Mouse (Mus musculus): ENCODE measurements around the gene Tra2a.
"Not testable (repeated sequence)": the region's sequence is repeated elsewhere in the genome, so short reads cannot be mapped to it uniquely, and the experiment has no call there.

The Tra2a gene

DNA sequence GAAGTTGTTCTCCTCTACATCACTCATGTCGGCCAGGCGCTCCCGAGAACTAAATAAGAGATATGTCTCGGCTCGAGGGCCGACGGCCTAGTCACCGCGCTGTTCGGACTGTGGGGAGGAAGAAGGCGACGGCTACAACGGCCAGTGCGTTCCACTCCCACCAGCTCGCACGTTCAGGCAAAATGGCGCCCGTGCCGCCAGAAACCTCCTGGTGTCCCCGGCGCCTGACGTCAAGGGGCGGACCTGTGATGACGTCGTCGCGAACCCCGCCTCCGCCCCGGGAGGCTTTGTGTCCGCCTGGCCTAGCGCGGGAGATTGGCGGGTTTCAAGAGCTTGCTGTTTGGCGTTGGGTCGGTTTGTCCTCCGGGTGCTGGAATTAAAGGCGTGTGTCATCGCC, at the start of gene Tra2a:
Gene Tra2a (minus strand): TSS at position 187 of the 397 bp plus-strand sequence.
- peak; percentile 97 for DNase-seq (ENCODE audit: low read depth, low spot score)

DNA sequence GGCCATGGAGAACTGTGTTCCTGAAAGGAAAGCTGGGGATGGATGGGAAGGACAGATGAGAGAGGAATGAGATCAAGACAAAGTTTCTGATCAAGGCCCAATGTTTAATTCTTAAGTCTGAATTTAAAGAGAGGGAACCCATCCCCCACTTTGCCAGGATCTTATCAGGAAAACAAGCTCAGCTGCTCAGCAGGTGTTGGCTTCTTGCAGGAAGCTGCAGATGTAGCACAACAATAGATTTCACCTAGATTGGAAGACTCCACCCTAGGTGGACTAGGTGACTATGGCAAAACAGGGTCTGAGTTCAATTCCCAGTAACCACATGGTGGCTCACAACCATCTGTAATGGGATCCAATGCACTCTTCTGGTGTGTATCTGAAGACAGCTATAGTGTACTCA, 34.5 kb upstream of the Tra2a start:
- no peak for DNase-seq (ENCODE audit: low read depth, low spot score)

DNA sequence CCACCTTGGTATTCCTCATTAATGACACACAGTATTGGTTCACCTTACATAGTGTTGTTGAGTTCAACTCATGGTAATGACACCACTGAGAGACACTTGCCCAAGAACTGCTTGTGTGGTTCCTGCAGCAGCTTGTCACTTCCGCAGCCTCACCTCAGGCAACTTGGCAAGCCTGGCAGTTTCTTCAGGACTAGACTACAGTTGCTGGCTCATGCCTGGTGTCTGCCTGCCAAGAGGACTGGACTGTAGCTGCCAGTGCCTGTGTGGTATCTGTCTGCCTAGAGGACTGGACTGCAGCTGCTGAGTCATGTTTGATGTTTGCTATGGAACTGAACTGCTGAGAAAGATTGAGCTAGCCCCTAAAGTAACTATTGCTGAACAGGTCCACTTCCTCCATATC, 18.3 kb upstream of the Tra2a start:
- DNase-seq (ENCODE audit: low read depth, low spot score): no peak

DNA sequence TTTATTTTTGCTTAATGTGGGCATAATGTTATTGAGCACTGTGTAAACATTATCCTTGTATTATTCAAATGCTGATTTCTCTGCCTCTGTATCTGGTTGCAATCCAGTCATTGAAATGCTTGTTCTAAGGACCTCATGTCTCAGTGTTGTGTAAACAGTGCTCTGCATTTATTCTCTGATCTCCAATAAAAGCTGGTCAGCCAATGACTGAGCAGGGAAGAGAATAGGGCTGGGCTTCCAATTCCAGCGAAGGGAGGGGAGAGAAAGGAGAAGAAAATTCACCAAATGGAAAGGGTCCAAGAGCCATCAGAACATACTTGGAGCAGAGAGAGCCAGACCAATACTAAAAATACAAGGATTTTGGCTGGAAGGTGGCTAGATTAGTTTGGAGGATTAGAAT, 17.1 kb upstream of the Tra2a start:
- DNase-seq (ENCODE audit: low read depth, low spot score): no peak

DNA sequence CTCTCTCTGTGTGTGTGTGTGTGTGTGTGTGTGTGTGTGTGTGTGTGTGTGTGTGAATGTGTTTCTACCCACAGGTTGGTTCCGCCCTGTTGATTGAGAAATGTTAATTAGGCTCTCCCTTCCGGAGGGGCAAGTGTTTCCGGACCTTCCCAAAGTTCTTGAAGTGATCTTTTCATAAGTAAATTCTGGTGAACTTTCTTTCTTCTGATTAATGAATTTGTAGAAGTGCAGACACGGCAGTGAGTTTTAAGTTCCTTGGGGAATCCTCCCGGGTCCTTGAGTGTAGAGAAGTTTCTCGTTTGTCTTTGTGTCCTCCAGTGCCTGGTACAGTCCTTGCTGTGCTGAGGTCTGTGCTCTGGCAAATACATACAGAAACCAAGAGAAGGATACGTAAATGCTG, 11.5 kb upstream of the Tra2a start:
- DNase-seq (ENCODE audit: low read depth, low spot score): no peak

DNA sequence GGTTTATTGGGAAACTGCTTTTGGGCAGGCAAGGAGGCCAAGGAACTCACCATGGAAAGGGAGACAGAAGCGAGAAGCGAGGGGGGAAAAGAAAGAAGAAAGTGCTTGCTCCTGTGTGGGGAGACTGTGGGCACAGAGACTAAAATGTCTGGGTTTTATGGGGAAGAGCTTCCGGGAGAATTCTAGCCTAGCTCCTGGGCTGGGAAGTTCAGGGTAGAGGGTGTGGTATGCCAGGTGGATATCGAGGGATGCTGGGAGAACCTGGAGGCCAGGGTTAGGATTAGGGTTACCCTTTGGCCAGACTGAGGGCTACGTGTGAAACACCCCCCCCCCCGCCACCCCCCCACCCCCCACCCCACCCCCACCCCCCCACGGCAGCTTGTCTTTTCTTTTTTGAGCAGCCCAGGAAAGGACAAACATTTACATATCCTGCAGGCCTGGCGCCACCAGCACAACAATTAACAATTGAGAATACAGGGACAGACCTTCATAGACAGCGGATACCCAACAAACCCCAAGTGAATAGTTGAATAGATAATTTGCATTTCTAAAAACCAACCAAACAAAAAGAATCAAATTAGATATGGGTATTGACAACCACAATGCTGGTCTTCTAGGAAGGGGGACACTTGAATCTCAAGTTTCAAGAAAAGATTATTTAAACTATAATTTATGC, 10.7 kb upstream of the Tra2a start:
- DNase-seq (ENCODE audit: low read depth, low spot score): no peak

DNA sequence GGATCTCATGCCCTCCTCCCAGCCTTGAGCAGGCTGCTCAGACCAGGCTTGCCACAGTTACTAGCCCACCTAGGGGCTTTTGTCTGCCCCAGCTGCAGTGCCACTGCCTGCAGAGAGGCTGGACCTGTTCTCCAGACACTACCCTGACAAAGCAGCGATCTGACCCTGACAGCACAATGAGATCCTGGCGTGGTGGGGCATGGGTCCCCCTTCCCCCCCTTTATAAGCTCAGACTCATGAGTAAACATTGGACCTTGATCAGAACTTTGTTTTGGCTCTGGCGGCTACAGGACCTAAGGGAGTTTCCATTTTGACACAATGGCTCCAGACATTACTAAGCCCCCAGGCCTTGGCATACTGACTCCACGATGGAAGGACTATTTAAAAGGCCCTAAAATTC, 10.1 kb upstream of the Tra2a start:
- no peak for DNase-seq (ENCODE audit: low read depth, low spot score)

DNA sequence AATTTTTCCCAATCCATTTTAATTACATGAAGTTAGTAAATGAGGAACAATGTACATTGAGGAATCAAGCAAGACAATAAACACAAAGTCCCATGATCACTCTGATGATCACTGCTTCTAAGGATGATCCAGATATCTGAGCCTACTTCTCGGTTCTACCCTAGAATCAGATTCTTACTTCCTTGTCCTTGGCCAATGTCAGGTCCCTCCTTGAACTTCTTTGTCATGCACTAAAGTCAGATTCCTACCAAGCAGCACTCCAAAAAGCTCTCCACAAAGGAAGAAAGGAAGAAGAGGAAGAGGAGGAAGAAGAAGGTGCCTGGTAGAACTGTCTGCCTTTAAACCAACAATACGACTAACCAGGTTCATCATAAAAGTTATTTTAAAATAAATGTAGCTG, 9.0 kb upstream of the Tra2a start:
- DNase-seq (ENCODE audit: low read depth, low spot score): no peak

DNA sequence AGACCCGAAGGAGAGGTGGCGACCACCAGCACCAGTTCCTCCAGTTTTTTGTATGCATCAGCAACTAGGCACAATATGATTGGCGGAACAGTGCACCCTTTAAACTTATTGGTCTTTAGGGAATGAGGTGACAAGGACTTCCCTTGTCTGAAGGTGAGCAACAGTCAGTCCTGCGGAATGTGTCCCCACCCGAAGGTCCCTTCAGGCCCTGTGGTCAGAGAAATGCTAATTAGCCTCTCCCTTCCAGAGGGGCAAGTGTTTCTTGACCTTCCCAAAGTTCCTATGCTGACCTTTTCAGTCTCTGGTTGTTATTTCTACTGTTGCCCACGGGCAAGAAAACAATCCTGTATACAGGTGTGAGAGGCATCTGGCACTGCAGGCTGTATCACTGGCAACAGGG, 8.0 kb upstream of the Tra2a start:
- no peak for DNase-seq (ENCODE audit: low read depth, low spot score)

DNA sequence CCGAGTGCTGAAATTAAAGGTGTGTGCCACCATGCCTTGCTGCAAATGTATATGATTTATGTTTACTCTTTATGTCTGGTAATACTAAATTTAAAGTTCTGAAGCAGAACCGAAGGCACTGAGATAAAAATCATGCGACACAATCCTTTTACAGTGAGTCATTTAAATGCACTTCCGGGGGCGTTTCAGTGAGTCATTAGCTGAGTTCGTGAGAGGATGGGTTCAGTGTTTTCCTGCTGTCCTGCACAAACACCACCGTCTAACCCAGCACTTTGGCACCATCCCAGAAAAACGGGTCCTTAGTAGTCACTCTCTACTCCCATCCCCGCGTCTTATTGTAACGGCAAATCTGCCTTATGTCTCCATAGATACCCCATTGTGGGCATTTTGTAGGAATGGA, 6.1 kb upstream of the Tra2a start:
- no peak for DNase-seq (ENCODE audit: low read depth, low spot score)

DNA sequence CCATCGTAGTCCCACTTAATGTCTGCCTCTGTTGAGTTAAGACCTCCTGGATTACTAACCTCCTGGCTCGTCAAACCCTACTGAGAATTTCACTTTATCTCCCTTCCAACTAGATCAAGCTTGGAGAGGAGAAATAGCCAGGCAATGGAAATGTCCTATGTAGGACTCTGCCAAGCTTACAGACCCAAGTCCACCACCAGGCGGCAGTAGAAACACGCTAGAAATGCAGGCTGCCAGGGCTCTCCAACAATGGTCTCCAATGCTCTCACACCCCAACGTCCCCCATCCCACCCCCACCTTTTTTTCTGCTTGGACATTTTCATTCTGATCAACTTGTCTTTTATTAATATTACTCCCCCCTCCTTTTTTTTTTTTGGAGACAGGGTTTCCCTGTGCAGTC, 5.4 kb upstream of the Tra2a start:
- DNase-seq (ENCODE audit: low read depth, low spot score): peak; percentile 53

DNA sequence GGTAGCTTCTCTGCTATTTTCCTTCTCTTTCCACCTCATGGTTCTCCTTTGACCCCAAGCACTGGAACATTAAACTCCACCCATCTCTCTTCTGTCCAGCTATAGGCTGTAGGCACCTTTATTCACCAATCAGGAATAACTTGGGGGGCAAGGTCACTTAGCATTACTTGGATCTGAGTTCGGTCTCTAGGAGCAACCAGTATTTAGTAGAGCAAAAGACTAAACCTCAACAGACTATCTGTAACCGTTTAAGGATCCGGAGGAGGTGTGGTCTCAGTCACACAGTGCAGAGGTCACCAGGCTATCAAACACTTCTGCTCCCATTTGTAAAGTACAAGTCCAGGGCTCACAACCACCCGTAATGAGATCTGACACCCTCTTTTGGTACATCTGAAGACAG, 3.9 kb upstream of the Tra2a start:
- DNase-seq (ENCODE audit: low read depth, low spot score): no peak

DNA sequence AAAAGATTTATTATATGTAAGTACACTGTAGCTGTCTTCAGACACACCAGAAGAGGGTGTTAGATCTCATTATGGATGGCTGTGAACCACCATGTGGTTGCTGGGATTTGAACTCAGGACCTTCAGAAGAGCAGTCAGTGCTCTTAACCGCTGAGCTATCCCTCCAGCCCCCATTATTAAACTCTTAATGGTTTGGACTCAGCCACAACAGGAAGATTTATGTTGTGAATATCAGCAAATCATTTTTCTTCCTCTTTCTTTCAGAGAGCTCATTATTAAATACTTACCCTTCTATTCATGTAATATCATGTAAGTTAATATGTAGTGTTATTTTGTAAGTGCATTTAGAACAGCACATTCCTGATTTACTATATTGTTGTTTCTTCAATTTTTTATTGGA, 1.4 kb upstream of the Tra2a start:
- not testable (repeated sequence) for DNase-seq (ENCODE audit: low read depth, low spot score)

DNA sequence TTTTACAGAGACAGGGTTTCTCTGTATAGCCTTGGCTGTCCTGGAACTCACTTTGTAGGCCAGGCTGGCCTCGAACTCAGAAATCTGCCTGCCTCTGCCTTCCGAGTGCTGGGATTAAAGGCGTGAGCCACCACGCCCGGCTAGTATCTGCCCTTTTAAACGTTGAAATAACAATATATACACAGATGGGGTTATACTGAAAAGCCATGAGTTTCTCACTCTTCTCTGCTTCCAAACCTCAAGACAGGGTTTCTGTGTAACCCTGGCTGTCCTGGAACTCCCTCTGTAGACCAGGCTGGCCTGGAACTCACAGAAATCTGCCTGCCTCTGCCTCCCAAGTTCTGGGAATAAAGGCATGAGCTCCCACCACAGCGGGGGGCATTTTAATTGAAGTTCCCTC, 613 bp upstream of the Tra2a start:
- not testable (repeated sequence) for DNase-seq (ENCODE audit: low read depth, low spot score)

DNA sequence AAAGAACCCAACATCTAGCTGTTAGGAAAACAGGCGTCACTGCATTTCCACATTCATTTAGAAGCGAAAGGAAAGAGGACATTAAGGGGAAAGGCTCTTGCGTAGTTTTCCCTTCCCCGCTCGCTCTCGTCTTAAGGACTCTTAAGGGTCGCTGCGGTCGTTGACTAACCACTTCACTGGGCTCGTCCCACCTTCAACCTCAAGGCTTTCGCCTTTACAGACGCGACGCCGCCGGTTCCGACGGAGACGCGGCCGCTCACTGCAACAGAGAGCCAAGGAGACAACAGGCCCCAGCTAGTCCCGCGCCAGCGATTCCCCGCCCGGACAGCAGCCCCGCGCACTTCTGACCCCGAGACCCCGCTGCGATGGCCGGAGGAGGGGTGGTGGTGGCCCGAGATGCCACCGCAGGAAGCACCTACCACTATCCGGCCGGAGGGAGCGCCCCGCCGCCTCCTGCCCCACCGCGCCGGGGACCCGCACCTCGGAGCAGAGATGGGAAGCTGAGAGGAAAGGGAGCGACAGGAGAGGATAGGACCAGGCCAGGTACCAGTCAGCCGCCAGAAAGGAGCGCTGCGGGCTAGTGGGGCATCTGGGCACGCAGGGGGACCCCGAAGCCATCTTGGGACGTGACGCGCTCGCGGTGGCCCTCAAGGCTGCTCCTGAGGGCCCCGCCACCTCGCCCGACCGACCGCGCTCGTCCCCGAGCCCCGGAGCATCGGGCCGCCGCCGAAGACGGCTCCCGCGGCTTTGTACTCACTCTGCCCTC, 569 bp downstream of the Tra2a start:
- DNase-seq (ENCODE audit: low read depth, low spot score): peak; percentile 20

DNA sequence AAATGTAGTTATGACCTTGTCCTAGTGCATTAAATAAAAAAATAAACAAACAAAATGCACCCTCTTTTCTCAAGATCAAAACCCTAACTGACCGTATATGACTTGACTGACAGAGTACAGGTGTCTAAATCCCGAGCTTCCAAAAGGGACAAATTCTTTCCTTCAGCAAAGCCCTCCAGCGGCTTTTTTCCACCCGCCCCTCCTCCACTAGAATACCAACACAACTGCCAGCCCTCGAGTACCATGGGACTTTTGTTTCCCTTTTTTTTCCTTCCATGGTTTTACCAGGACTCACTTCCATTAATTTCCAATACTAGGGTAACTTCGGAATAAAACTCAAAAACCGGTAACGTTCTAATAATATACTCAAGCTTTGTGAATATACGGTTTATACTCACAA, 1.4 kb downstream of the Tra2a start:
- peak; percentile 19 for DNase-seq (ENCODE audit: low read depth, low spot score)

DNA sequence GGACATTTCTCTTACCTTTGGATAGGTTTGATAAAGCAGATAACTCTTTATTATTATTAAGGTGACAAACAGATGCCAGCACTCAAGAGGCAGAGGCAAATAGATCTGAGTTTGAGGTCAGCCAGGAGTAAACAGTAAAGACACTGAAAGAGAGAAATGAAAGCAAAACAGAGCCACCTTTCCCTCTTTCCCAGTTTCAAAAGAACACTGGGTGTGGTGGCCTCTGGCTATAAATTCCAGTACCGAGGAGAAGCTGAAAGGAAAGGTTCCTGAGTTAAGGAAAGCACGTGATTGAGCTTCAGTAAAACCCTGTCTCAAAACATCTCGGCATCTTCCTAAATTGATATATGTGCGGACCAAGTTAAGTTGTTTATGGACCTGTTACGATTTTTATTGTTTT, 4.1 kb downstream of the Tra2a start:
- DNase-seq (ENCODE audit: low read depth, low spot score): no peak

DNA sequence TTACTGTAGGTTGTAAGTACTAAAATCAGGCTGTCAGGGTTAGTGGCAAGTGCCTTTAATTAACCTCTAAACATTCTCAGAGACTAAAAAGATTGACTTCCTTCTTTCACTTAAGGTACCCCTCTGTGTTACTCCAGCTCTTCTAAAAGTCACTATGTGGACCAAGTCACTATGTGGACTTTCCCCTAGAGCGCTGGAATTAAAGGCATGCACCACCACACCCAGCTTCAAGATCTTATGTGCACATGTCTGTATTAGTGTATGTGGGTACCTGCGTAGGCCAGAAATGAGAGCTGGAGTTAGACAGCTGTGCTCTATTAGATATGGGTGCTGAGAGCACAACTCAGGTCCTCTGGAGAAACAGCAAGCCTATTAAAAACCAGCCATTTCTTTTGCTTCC, 6.0 kb downstream of the Tra2a start:
- DNase-seq (ENCODE audit: low read depth, low spot score): no peak

DNA sequence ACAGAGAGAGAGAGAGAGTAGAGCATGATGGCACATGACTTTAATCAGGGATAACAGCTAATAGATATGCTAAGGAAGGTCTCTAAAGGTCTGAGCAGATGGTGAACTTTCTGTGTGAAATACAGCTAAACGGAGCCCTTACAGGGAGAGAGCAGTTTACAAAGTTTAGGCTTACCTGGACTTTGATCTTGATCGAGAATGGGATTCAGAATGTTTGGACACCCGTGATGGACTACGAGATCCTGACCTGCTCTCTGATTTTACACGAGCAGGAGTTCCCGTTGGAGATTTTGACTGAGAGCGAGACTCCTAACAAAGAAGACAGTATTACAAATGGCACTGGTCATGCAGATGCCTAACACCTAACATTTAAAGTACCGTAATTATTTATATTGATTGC, 11.6 kb downstream of the Tra2a start:
- DNase-seq (ENCODE audit: low read depth, low spot score): no peak

DNA sequence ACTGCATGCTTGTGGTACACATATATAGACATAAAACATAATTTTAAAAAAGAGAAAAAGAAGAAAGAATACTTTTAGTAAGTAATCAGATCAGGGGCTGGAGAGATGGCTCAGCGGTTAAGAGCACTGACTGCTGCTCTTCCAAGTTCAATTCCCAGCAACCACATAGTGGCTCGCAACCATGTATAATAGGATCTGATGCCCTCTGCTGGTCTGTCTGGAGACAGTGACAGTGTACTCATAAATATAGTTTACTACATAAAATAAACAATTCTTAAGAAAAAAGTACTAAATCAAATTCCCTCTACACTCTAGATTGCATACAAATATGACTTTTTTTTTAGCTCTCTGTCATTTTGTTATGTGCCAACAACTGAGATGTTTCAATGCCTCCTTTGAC, 12.6 kb downstream of the Tra2a start:
- DNase-seq (ENCODE audit: low read depth, low spot score): no peak

DNA sequence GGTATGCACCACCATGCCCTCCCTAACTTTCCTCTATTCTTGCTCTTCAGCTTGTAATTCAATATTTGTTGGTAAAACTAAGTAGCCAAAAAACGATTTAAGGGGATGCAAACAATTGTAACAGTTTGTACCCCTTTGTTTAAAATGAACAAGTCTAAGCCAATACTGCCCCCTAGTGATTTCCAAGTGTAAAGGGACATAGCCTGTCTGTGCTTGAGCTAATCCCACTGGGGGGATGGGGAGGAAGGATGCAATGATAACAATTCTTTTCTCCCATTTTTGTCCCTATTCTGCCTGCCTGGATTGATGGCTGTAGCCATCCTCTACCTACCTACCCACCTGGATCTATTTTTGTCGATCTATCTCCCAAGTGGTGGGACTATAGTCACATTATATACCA, 16.6 kb downstream of the Tra2a start:
- peak; percentile 35 for DNase-seq (ENCODE audit: low read depth, low spot score)

DNA sequence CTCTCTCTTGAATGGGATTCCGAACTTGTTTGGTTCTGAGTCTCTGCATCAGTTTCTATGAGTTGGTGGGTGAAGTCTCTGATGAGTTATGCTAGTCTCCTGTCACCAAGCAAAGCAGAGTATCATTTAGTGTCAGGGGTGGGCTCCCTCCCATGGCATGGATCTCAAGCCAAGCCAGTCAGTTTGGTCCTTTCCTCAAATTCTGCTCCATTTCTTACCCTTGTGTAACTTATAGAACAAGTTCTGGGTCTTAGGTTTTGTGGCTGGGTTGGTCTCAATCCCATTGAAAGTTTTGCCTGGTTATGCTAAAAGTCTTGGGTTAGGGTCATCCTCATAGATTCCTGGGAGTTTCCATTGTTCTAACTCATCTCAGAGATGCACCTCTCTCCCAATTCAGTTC, 21.5 kb downstream of the Tra2a start:
- DNase-seq (ENCODE audit: low read depth, low spot score): no peak

DNA sequence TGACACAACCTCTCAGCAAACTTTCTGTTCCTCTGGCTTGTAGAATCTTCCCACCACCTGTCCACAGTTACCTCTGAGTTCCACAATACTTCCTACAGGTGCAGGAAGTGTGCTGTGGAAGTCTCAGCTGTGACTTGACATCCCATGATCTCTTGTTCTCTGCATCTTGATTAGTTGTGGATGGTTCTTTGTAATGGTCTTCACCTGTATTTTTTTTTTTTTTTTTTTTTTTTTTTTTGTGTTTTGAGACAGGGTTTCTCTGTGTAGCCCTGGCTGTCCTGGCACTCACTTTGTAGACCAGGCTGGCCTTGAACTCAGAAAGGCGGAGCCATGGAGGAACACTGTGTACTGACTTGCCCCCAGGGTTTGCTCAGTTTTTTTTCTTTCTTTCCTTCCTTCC, 22.3 kb downstream of the Tra2a start:
- no peak for DNase-seq (ENCODE audit: low read depth, low spot score)

DNA sequence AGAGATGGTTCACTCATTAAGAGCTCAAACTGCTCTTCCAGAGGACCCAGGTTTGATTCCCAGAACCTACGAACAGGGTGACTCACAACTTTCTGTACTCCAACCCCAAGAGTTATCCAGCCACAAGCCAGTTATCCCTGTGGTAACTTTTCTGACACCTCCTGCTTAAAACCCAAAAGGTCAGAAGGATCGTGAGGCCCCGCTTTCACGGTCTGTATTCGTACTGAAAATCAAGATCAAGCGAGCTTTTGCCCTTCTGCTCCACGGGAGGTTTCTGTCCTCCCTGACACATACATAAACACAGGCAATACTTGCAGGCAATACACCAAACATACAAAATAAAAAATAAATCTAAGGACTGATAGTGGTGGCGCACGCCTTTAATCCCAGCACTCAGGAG, 27.5 kb downstream of the Tra2a start:
- DNase-seq (ENCODE audit: low read depth, low spot score): peak; percentile 96

Measured in embryo, embryonic 11.5 days (tissue).